Mouse (Mus musculus): ENCODE data around the gene Clrn3.

The Clrn3 gene

DNA sequence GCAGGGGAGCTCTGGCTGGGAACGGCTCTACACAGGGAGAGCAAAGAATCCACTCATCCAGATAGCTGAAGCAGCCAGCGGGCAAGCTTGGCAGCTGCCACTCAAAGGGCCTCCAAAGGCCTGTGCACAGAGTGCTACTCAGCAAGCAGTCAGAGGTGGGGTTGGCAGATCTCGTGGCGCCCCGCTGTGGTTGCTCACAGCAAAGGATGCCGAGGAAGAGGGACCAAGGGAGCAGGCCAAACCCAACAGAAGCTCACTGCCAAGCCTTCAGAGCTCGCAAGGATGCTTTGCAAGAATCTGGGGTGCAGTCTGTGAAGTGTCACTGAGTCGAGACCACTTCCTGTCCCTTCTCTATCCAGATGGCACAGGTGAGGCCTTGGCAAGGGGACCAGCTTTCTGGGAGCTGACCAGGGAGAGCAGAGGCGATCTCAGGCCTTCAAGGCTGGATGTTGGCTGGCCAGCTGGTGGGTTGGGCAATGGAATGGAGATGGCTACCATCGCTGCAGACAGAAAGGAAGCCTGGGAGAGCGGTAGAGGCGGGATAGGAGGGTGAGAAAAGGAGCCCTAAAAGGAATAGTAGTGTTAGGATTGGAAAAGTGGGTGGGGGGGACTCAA, 42.6 kb downstream of the Clrn3 start:
- peak; percentile 79 for DNase-seq

DNA sequence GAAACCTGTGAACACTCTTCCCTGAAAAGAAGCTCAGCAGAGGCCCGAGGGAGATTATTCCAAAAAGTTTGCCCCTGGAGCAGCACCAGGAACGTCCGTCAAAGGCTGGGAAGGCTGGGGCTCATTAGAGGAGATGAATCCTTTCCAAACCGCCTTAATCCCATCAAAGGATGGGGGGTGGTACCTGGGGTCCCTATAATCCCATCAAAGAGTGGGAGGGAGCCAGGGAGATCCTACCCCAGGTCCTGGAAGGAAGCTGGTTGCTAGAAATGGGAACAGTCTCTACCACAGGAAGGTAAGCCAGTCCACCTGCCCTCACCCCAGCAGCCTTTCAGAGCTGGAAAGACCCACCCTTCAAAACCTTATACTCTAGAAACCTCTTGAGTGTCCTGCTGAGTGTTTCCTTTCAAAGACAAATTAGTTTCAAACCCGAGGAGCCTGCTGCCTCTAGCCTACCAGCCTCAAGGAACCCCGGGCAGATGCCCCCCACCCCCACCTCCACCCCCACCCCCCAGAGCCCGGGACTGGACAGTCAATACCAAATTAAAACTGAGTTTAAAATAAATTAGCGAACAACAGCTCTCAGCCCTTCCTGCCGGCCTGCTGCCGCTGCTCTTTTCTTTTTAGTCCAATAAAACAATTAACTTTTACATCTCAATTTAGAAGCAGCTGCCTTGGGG, 43.2 kb downstream of the Clrn3 start:
- no peak for DNase-seq

DNA sequence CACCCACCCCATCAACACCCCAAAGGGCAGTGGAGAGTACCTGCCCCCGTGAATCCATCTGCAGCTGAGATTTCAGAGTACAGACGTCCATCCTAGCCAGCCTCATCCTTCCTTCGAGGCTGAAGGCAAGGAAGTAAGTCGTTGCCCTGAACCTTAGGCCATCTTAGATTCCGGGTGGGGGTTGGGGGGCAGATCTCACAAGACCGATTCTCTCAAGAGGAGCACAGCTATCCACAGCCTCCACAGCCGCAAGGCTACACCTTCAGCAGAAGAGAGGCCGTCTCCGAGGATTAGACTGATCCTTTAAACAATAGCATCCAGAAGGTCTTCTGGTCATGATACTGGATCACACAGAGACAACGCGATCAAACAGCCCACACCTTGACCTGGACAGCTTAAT, 44.1 kb downstream of the Clrn3 start:
- no peak for DNase-seq

DNA sequence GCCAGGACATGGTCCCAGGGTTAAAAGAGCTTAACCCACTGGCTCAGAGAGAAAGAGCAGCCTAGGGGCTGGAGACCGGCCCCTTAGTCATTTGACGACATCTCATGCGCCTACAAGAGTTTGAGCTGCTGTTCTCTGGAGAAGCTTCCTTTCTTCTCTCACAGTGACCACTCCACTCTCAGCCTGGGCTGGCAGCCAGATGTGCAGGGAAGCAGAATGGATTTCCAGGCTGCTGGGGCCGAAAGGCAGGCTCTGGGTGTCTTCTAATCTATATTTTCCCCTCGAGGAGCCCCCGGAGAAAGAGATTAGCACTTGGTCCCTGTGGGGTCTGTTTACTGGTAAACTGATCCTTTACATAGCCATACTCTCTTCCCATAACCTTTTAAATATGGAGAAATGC, 44.7 kb downstream of the Clrn3 start:
- DNase-seq = no peak

DNA sequence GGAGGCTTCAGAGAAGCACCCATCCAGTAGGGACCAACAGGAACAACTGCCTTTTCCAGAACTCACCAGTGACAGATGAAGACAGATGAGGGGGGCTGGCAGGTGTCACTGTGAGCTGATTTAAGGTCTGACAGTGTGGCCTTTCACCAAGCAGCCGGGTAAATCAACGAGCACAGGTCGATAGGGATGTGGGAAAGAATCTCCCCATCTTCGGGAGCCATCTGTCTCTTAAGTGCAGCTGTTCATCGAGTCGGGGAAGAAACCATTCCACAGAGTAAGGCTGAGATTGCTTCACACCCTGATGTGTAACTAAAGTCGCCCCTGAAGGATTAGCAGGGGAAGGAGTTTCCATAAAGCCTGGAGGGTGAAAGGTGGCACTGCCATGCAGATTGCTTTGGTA, 47.3 kb downstream of the Clrn3 start:
- DNase-seq = no peak

DNA sequence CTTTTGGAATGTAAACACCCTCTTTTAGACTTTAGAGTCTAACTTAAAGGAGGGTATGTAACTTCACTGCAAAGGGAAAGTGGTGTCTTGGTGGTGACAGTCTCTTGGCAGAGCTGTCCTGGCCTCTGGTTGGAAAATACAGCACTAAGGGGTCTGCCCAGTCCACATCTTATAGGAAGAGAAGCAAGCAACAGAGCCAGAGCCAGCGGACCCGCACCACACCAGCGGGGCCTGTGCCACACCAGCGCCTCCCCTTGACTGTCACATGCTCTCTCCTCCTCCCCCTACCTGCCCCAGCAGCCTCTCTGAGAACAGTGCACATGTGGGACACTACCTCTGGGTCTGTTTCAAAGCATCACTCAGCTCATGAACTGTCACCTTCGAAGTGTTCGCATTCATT, 48.5 kb downstream of the Clrn3 start:
- DNase-seq = no peak

DNA sequence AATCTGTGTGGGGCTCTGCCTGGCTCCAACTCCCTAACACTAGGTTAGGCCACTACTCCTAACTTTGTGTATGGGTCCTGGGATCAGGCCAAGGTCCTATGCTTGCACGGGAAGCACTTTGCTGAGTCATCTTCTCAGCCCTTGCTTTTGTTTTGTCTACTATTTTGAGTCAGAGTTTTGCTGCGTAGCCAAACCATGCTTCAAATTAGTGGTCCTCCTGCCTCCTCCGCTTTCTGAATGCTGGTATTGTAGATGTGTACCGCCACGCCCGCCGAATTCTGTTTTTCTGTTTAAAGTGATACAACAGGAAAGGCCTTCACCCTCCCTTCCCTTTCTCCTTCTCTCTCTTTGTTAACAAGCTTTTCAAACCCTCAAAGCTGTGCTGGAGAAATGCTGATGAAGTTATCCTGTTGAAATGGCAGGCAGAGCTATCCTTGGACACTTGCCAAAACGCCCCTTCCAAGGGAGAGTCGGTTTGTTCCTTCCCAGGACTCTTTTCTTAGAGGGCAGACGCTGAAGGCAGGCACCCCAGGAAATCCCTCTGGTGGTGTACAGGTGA, 49.1 kb downstream of the Clrn3 start:
- no peak for DNase-seq

DNA sequence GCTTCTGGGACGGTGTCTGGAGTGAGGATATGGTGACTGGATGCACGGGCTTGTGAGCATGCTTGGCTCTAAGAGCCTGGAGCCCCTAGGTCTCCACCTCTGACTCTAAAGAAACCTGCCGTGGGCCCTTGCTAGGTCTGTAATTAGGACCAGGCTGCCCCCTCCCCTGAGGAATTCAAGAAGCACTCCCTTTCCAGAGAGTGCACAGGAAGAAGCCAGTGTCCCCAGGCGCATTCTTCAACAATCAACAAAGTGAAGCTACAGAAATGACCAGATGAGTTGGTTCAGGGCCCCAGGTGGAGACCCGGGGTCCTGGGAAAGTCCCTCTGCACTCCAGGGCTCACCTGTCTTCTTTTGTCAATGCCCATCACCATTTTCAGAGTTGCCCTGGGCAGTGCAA, 51.2 kb downstream of the Clrn3 start:
- DNase-seq = no peak

DNA sequence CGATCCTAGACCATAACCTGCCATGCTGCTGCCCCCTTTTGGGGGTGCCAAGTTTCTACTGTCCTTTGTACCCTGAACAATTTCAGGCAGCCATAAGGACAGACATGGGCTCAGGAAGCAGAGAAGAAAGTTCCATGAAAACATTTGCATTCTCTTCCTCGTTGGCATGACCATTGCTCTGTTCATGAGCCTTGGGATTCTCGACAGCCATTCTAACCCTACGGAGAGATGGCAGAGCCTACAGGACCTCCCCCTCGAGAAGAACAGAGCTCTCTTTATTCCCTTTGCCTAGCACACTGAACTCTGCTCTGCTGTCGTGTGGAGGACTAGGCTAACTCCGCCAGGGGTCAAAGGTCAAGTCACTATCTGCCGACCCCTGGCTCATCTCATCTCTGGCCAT, 52.5 kb downstream of the Clrn3 start:
- DNase-seq = no peak

DNA sequence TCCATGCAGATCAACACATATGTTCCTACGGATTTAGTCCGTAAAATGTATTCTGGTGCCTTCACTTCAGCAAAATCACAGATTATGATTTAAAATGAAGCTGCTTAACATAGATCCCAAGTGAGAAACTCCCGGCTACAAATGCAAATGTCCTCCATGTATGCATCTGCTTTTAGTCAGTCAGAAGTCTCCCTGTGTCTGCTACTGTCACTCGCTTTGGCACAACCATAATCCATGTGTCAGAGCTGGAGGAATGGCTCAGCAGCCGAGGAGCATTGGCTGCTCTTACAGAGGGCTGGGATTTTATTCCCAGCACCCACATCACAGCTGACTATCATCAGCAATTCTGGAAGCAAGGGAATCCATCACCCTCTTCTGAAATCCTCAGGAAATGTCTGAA, 58.1 kb downstream of the Clrn3 start:
- DNase-seq = no peak

DNA sequence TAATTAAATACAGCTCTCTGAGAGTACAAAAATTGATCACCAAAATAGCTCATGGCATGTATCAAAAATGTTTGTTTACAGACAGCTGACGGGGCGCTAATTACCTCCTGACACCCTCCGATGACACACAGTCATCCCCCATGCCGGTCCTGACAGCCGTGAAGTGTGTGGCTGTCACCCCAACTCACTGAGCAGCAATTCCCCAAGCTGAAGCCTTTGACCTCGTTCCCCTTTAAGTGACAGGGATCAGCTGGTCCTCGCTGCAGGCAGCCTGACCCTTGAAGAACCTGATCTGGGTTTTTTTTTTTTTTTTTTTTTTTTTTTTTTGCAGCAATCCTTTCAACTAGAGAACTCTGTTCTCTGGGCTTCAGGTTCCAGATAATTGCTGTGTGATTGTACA, 59.8 kb downstream of the Clrn3 start:
- no peak for DNase-seq

DNA sequence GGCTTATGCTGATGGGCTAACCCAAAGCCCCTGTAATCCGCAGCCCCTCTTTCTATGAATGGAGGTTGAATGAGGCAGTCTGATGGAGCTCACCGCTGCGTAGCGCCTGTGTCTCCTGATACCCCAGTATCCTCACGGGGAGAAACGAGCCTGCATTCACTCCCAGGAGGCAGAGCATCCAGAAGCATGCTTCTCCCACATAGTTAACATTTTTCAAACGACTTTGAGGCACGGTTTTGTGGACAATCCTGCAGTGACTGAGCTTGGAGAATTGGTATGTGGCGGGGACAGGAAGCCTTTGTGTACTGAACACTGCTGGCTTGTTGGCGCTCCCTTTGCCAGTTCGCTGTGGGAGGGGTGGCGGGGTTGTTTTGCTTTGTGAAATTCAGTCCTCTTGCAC, 63.2 kb downstream of the Clrn3 start:
- DNase-seq = peak; percentile 9

DNA sequence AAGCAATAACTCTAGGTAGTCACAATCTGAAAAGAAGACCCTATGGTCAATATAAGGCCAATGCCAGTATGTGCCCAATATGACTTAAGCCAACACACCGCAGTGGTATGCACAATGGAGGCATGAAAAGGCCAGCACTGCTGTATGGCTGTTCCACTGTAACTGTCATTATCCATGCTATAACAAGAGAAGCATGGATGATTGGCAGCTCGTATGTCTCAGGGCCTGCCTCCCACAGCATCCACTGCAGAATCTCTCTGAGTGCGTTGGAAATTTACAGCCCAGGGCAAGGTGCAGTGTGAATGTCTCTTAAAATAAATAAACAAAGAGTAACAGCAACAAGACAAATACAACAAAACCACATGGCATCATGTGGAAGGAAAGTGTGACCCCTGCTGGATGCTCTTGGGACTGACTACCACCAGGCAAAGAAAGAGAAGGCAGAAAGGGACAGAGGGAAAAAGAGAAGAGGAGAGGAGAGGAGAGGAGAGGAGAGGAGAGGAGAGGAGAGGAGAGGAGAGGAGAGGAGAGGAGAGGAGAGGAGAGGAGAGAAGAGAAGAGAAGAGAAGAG, 63.7 kb downstream of the Clrn3 start:
- peak; percentile 43 for DNase-seq

Measured in cerebellum, adult 9-10 months (tissue).